Mouse (Mus musculus) cerebellum, adult 2 months (tissue): ENCODE results near the gene Tuba1b.

Experiments
- CTCF ChIP-seq: fragments of 200-500 bp; IDR thresholded peaks from 2 replicates; pipeline ENCODE4 v1.5.1; 2011; ENCODE audit warnings: low read depth, mild to moderate bottlenecking, control low read depth, low read length, moderate library complexity, borderline replicate concordance; ENCODE audit not compliant: insufficient read depth
- POLR2A ChIP-seq: fragments of 200-500 bp; IDR thresholded peaks from 2 replicates; pipeline ENCODE4 v1.6.1; 2011; ENCODE audit warnings: low read length, control low read depth, borderline replicate concordance; ENCODE audit not compliant: insufficient read depth

DNA sequence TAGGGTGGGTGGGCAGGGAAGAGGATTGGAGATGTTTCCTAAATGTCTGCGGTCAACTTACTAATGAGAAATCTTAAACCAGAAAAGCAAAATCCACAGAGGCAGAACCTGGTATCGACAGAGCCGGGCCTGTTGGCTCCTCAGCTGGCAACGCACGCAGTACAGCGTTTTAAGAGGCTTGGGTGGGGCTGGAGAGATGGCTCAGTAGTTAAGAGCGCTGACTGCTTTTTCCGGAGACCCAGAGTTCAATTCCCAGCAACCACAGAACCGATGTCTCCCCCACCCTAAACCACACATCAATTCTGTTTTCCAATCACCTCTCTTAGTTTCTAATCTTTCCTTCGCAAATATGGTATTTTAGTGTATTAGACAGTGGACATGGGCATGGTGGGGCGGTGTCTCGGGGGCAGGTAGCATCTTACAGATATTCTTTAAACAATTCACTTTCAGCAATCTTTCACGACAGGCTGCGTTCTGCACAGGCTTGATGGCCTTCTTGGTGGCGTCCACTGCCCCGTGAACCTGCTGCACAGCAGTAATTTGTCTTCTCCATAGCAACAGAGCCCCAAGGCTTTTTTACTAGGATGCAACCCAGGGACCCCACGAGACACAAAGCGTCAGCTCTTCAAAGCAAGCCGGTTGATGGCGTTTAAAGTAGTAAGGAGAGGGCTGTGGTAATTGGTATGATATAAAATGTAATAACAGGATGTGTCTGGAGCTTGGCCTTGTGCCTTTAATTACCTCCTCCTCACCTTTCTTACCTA lies 44.2 kb upstream of the Tuba1b start:
- TF ChIP-seq POLR2A (no peak), CTCF (no peak)
